Mouse (Mus musculus) ES-Bruce4 (cell line): ENCODE data around the gene A630001G21Rik.

Source experiments
- CTCF ChIP-seq: IDR thresholded peaks from one replicate; pipeline ENCODE4 v1.8.1; 2011; ENCODE audit warnings: low read depth, low read length
- EP300 ChIP-seq: IDR thresholded peaks from 2 replicates; pipeline ENCODE4 v1.6.1; 2011; ENCODE audit warnings: low read depth, low read length; ENCODE audit not compliant: insufficient read depth
- POLR2A ChIP-seq: IDR thresholded peaks from one replicate; pipeline ENCODE4 v1.8.1; 2011; ENCODE audit warnings: low read length; ENCODE audit not compliant: insufficient read depth

GRCm38 (mm10) chr1:85776154-85776553 is 2.3 kb downstream of the A630001G21Rik start:
- no peak for TF ChIP-seq CTCF
- TF ChIP-seq POLR2A, result no peak
- no peak for TF ChIP-seq EP300
